In the genomic region with DNA sequence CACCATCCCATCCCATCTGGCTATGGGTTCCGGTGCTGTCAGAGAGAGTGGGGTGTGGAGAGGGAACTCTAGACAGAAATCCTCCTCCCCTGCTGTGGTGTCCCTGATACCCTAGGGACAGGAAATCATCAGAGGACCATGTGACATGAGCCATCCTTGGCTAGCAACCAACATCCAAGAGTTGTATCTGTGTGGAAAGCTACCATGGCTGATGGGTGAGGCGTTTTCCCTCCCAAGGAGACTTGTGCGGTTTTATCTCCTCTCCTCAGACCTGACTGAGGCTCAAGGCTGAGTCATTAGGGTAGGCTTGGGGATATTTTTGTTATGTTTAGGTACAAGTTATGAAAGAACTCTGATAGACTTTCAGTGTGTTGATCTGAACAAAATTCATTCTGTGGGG, we compare ENCODE assay signal across 12 mouse cellular contexts. TPM values are rescaled to one million over a fixed set of nuclear protein-coding genes. Genes with fewer than 3 reads are reported as not detected.
DNase-seq lines count a peak whose midpoint lies in the region; ATAC-seq and TF ChIP-seq lines count a peak whose summit lies in the region.
"Had no signal": no experiment of that assay in that cellular context is flagged by ENCODE, and none has a peak within 500 bp of the region (broad histone marks: within the 10 kb centered on the region; RNA-seq: fewer than 3 reads in every experiment).

No protein-coding gene starts in this region.

- H3K4me2 ChIP-seq in lung, embryonic 14.5 days: no peak overlapping the region
- H3K4me2 ChIP-seq in liver, embryonic 13.5 days: peak overlapping the region; percentile 59
- H3K4me2 ChIP-seq: midbrain, embryonic 13.5 days had no signal

- no peak for TF ChIP-seq CTCF in lung, embryonic 14.5 days (IDR thresholded peaks at IDR 0.05; ENCODE audit: low read depth)
- no peak for TF ChIP-seq CTCF in lung, adult 2 months (IDR thresholded peaks at IDR 0.05; ENCODE audit: insufficient read depth, low read length)

- H3K36me3 ChIP-seq in lung, embryonic 14.5 days (ENCODE audit: insufficient read depth): no peaks in the 10 kb centered on the region
- H3K36me3 ChIP-seq in liver, embryonic 13.5 days: no peaks in the 10 kb centered on the region
- H3K36me3 ChIP-seq: midbrain, embryonic 13.5 days had no signal

- H3K4me1 ChIP-seq in lung, embryonic 14.5 days (ENCODE audit: insufficient read depth): no peaks in the 10 kb centered on the region
- no peaks in the 10 kb centered on the region for H3K4me1 ChIP-seq in lung, adult 2 months (ENCODE audit: control insufficient read depth, insufficient read depth, low read length)
- peaks cover 69% of the 10 kb centered on the region for H3K4me1 ChIP-seq in liver, embryonic 13.5 days (replicated peaks)
- H3K4me1 ChIP-seq: midbrain, embryonic 13.5 days had no signal

- H3K4me3 ChIP-seq in lung, embryonic 14.5 days (ENCODE audit: low read depth, low read length): no peak overlapping the region
- H3K4me3 ChIP-seq in lung, adult 2 months (replicated peaks; ENCODE audit: extremely low read depth, low read depth, low read length): no peak overlapping the region
- 0 out of 2 replicates have a peak overlapping the region, but pooled peaks have one; percentile 15 for H3K4me3 ChIP-seq in liver, embryonic 13.5 days (replicated peaks)
- H3K4me3 ChIP-seq: midbrain, embryonic 13.5 days had no signal

- no peak; the same call in 1 of the 2 replicates for ATAC-seq in lung, embryonic 14.5 days (ENCODE audit: insufficient read depth)
- ATAC-seq in common myeloid progenitor, adult 5-6 weeks (replicated peaks; ENCODE audit: low read depth, poor library complexity, severe bottlenecking): peak; percentile 95
- peak; percentile 97 for ATAC-seq in liver, embryonic 13.5 days (ENCODE audit: low read depth)
- ATAC-seq in activated CD4-positive, CD25-positive, alpha-beta regulatory T cell, adult 4 months: no peak
- ATAC-seq: midbrain, embryonic 13.5 days had no signal

- H3K9me3 ChIP-seq in lung, embryonic 14.5 days (ENCODE audit: low read depth, low read length): no peaks in the 10 kb centered on the region
- H3K9me3 ChIP-seq in liver, embryonic 13.5 days (replicated peaks): no peaks in the 10 kb centered on the region
- H3K9me3 ChIP-seq: midbrain, embryonic 13.5 days had no signal

- peak; percentile 11 for DNase-seq in lung, embryonic 14.5 days
- DNase-seq in lung, adult 2 months: no peak
- DNase-seq in liver, embryonic 13.5 days: peak; percentile 76
- DNase-seq in spleen, postnatal 36 days (ENCODE audit: low spot score in 2 of 2): peak; percentile 60 to 81
- DNase-seq in right cerebral cortex, adult 2 months (ENCODE audit: low spot score in 2 of 2): no peak
- DNase-seq in cerebellum, postnatal 4 days (ENCODE audit: low spot score in 2 of 2): no peak
- DNase-seq: adrenal gland, adult 2 months; cerebellum, postnatal 10 days; gastrocnemius, postnatal 25 days had no signal

- no peak for TF ChIP-seq POLR2A in lung, adult 2 months (IDR thresholded peaks at IDR 0.05; ENCODE audit: borderline replicate concordance, extremely low read depth, low read depth, low read length)

- no peaks in the 10 kb centered on the region for H3K27me3 ChIP-seq in lung, embryonic 14.5 days (ENCODE audit: insufficient read depth, low read length)
- H3K27me3 ChIP-seq in liver, embryonic 13.5 days: no peaks in the 10 kb centered on the region
- H3K27me3 ChIP-seq: midbrain, embryonic 13.5 days had no signal

- H3K27ac ChIP-seq in lung, embryonic 14.5 days (ENCODE audit: low read depth): no peak overlapping the region
- peak overlapping the region; percentile 98 for H3K27ac ChIP-seq in liver, embryonic 13.5 days
- H3K27ac ChIP-seq: midbrain, embryonic 13.5 days had no signal

- 66% methylated on average over 3 of the region's 3 CpGs for WGBS in lung, embryonic 14.5 days
- WGBS in lung, adult 2 months: 55% methylated on average over 3 of the region's 3 CpGs
- 20% methylated on average over 3 of the region's 3 CpGs for WGBS in liver, embryonic 13.5 days (ENCODE audit: insufficient replicate concordance)

- no peak overlapping the region for H3K9ac ChIP-seq in lung, embryonic 14.5 days
- H3K9ac ChIP-seq in liver, embryonic 13.5 days: peak overlapping the region; percentile 64
- H3K9ac ChIP-seq: midbrain, embryonic 13.5 days had no signal

RNA-seq across cellular contexts. Expression of gene Dcaf12, which starts 16.4 kb away (rescaled TPM):
- 47.1 and 53.5 TPM in 2 replicates for polyA plus RNA-seq in lung, embryonic 14.5 days (2014; fragmentation: Nextera tagmentation; extraction: Ambion mirVana)
- 21.9 and 28.3 TPM in 2 replicates for polyA plus RNA-seq in lung, adult 2 months (2012; rRNA removed)
- 30.6 and 37.8 TPM in 2 replicates for total RNA-seq in common myeloid progenitor, adult 5-6 weeks (2017)
- 66.0 and 74.8 TPM in 2 replicates for polyA plus RNA-seq in liver, embryonic 13.5 days (2015; fragmentation: Nextera tagmentation; extraction: Ambion mirVana)
- 10 to 100 TPM; 24.4 to 28.0 TPM for polyA plus RNA-seq in activated CD4-positive, CD25-positive, alpha-beta regulatory T cell, adult 4 months (2017; shearing (Covaris generic))

RNA-seq across cellular contexts. Expression of gene Ubap1, which starts 17.7 kb away (rescaled TPM):
- 47.7 and 53.8 TPM in 2 replicates for polyA plus RNA-seq in lung, embryonic 14.5 days (2014; fragmentation: Nextera tagmentation; extraction: Ambion mirVana)
- polyA plus RNA-seq in lung, adult 2 months (2012; rRNA removed): 16.9 and 24.0 TPM in 2 replicates
- 28.9 and 44.8 TPM in 2 replicates for total RNA-seq in common myeloid progenitor, adult 5-6 weeks (2017)
- 28.5 and 33.8 TPM in 2 replicates for polyA plus RNA-seq in liver, embryonic 13.5 days (2015; fragmentation: Nextera tagmentation; extraction: Ambion mirVana)
- polyA plus RNA-seq in activated CD4-positive, CD25-positive, alpha-beta regulatory T cell, adult 4 months (2017; shearing (Covaris generic)): 10 to 100 TPM; 25.5 to 36.2 TPM

RNA-seq across cellular contexts. Expression of gene Ubap2, which starts 56.1 kb away (rescaled TPM):
- polyA plus RNA-seq in lung, embryonic 14.5 days (2014; fragmentation: Nextera tagmentation; extraction: Ambion mirVana): 60.8 and 72.0 TPM in 2 replicates
- polyA plus RNA-seq in lung, adult 2 months (2012; rRNA removed): 53.1 and 62.2 TPM in 2 replicates
- 33.4 and 39.6 TPM in 2 replicates for total RNA-seq in common myeloid progenitor, adult 5-6 weeks (2017)
- polyA plus RNA-seq in liver, embryonic 13.5 days (2015; fragmentation: Nextera tagmentation; extraction: Ambion mirVana): 25.2 and 35.7 TPM in 2 replicates
- polyA plus RNA-seq in activated CD4-positive, CD25-positive, alpha-beta regulatory T cell, adult 4 months (2017; shearing (Covaris generic)): 10 to 100 TPM; 18.2 to 23.7 TPM

Comparison
In these comparisons a context has a peak if more than half of its experiments do, and no peak if none do; other contexts are left out.
1. DNase-seq: peak in lung, embryonic 14.5 days (single experiment), liver, embryonic 13.5 days (single experiment) and spleen, postnatal 36 days (2 of 2); none in lung, adult 2 months (single experiment), right cerebral cortex, adult 2 months (0 of 2) and cerebellum, postnatal 4 days (0 of 2).
2. ATAC-seq: peak in common myeloid progenitor, adult 5-6 weeks (single experiment) and liver, embryonic 13.5 days (single experiment); none in lung, embryonic 14.5 days (single experiment) and activated CD4-positive, CD25-positive, alpha-beta regulatory T cell, adult 4 months (single experiment).